Mouse (Mus musculus) Patski (cell line): ENCODE results near the gene Dhodh. TPM values are rescaled to one million over a fixed set of nuclear protein-coding genes. Genes with fewer than 3 reads are reported as not detected.
A peak's percentile ranks its signal among the peaks of the same experiment; 100 is the strongest.

ENCODE experiments used
- ATAC-seq: fragments of 100-300 bp; one replicate; pipeline ENCODE4 v1.8.0; 2021
- CTCF ChIA-PET: fragments of 350-600 bp; sonication (Branson Sonifier 250); formaldehyde crosslinking; loops from one replicate; lab custom pipeline; 2022; ENCODE audit warnings: inconsistent platforms; lab: Charles Lee
- POLR2A ChIA-PET: fragments of 350-600 bp; sonication (Branson Sonifier 250); formaldehyde crosslinking; loops from one replicate; lab custom pipeline; 2022; ENCODE audit warnings: antibody characterized with exemption, inconsistent platforms; lab: Charles Lee
- DNase-seq: peaks from one replicate; pipeline ENCODE4 v3.0.0-alpha.2; 2011; ENCODE audit warnings: low read depth, low spot score
- H3K27me3 ChIP-seq: fragments of 371-371 bp; one replicate; pipeline ENCODE4 v1.5.1; 2021
- CTCF ChIP-seq: fragments of 100-300 bp; IDR thresholded peaks from one replicate; pipeline ENCODE4 v1.5.1; 2021
- in situ Hi-C: fragments of 300-500 bp; cut with MboI; formaldehyde crosslinking; loops from 3 replicates; pipeline ENCODE4 v1.11.1; 2018; ENCODE audit warnings: low pct_unique_long_range_greater_than_20kb, mixed read lengths
- polyA plus RNA-seq: library from polyadenylated mRNA; unstranded; gene quantifications from one replicate; pipeline ENCODE4 v1.2.3, GENCODE M21; 2021

Gene Dhodh
- polyA plus RNA-seq, 1 experiment from 2014 or later, result 14.3 TPM

GRCm38 (mm10) chr8:109586972-109587504 is 21.4 kb downstream of the Dhodh start:
- ATAC-seq (no peak), DNase-seq (no peak)
- TF ChIP-seq CTCF, result no peak
- ChIA-PET CTCF (interaction anchor here (0.8 to 1.7 kb wide), 3 partner anchors 9 to 20 kb away, joined by 3 read pairs; no protein-coding TSS in a partner anchor), POLR2A (no interaction called here)
- in situ Hi-C loops, result no loop called here
- no peaks in the 10 kb centered on the region for H3K27me3 ChIP-seq

DNA sequence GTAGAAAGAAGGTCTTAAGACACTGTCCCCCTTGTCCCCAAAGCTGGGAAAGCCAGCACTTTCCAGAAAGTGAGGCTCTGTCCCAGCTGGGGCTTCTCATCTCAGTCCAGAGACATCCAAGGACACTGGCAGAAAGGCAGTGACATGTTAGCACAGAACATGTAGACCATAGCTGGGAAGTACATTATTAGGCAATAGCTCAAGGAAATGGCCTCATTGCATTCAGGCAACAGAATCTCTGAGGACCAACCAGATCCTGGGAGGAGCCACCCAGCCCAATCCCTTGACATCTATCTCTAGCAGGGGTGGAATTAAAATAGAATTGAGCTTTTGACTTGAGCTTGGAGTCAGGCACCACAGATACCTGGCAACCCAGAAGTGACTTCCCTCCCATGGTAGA is 22.8 kb downstream of the Dhodh start:
- ChIA-PET POLR2A (no interaction called here), CTCF (no interaction called here)
- DNase-seq (no peak), ATAC-seq (no peak)
- H3K27me3 ChIP-seq, result no peaks in the 10 kb centered on the region
- no peak for TF ChIP-seq CTCF
- in situ Hi-C loops, result no loop called here

- ChIA-PET POLR2A (no interaction called here), CTCF (no interaction called here)
- no peak for ATAC-seq
These were observed 23.6 kb downstream of the Dhodh start for GRCm38 (mm10) chr8:109584830-109585229.

DNA sequence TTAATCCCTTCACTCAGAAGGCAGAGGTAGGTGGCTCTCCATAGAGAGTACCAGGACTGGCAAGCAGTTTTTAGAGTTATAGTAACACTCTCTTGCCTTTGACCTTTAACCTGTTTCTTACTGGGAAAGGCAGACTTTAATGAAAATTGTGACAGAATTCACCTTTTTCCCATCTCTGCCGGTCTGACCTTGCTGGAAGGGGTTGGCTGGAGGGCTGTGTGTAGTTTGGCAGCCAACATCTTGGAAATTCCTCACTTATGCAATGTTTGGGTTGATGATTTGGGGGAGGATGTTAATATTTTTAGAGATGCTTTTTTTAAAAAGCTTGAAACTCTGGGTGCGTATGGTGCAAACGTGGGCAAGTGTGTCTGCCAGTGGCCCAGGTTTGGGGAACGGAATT is 24.2 kb downstream of the Dhodh start:
- no peak for DNase-seq
- in situ Hi-C loops, result no loop called here
- ChIA-PET POLR2A (no interaction called here), CTCF (no interaction called here)
- no peak for TF ChIP-seq CTCF
- no peak for ATAC-seq
- no peaks in the 10 kb centered on the region for H3K27me3 ChIP-seq

More at GRCm38 (mm10) chr8:109584830-109585229, 23.6 kb downstream of the Dhodh start:
- no peak for DNase-seq
- in situ Hi-C loops, result no loop called here
- no peak for TF ChIP-seq CTCF
- H3K27me3 ChIP-seq, result no peaks in the 10 kb centered on the region

DNA sequence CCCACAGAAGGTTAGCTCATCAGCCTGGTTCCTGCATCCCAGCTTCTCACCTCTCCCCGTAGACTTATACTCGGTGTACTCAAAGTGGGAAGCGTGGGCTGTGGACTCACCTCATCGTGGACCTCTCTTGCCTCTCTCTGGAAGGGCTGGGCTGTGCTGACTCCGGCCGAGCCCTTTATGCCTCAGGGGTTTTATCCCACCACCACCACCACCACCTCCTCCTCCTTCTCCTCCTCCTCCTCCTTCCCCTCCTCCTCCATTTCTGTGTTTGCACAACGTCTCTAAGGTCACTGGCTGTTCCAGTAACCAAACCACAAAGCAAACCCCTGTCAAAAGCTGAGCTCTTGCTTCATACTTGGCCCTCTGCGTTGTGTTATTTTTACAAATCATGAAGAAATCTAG is 29.6 kb downstream of the Dhodh start, which contains the start of gene Hp:
TSS of gene Hp (minus strand) at position 273 of the 402 bp plus-strand sequence.
- CTCF ChIA-PET, result no interaction called here
- DNase-seq (no peak), ATAC-seq (no peak)
- in situ Hi-C loops, result no loop called here
- POLR2A ChIA-PET, result no interaction called here
- no peak for TF ChIP-seq CTCF
- H3K27me3 ChIP-seq, result no peaks in the 10 kb centered on the region

DNA sequence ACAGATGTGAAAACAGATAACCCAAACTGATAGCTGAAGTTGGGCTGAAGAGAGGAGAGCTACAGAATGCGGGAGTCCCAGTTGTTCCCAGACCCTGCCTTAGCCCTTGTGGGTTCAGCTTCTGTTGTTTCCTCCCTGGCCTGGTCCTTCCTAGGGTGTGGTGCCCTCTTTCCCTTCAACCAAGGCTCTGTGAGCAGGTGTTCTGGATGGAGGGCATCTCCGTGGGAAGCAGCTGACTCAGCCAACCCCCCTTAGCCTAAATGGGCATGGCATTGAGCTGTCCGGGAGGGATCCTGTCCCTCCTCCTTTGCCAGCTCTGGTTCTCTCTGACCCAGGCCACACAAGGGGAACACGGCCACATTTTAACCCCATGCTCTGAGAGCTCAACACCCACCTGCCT is 32.2 kb downstream of the Dhodh start:
- POLR2A ChIA-PET, result no interaction called here
- H3K27me3 ChIP-seq, result no peaks in the 10 kb centered on the region
- CTCF ChIA-PET, result no interaction called here
- ATAC-seq (no peak), DNase-seq (no peak)
- in situ Hi-C loops, result no loop called here
- no peak for TF ChIP-seq CTCF

GRCm38 (mm10) chr8:109571139-109571538 is 37.3 kb downstream of the Dhodh start:
- TF ChIP-seq CTCF, result no peak
- ChIA-PET POLR2A (no interaction called here), CTCF (interaction anchor here (1.5 kb wide), 1 partner anchor 25 kb away, joined by 4 read pairs; no protein-coding TSS in a partner anchor)
- in situ Hi-C loops, result no loop called here
- ATAC-seq (no peak), DNase-seq (no peak)
- no peaks in the 10 kb centered on the region for H3K27me3 ChIP-seq

- ATAC-seq, result peak; percentile 100
- POLR2A ChIA-PET, result interaction anchor here (0.6 to 1.2 kb wide), 3 partner anchors 9 to 1984 kb away, joined by 3 read pairs; no protein-coding TSS in a partner anchor
- in situ Hi-C loops, result no loop called here
- H3K27me3 ChIP-seq, result no peaks in the 10 kb centered on the region
- CTCF ChIA-PET, result no interaction called here
- peak; percentile 97 for DNase-seq
- no peak for TF ChIP-seq CTCF
These were observed 42.8 kb downstream of the Dhodh start, which contains the start of the genes Dhx38 and Txnl4b for GRCm38 (mm10) chr8:109565498-109566333. Gene Dhx38 (minus strand): TSS chr8:109565861. Gene Txnl4b (plus strand): TSS chr8:109565892.

GRCm38 (mm10) chr8:109564766-109565165 is 43.7 kb downstream of the Dhodh start:
- no peak for ATAC-seq
- no peaks in the 10 kb centered on the region for H3K27me3 ChIP-seq
- no peak for DNase-seq
- TF ChIP-seq CTCF, result no peak
- ChIA-PET CTCF (no interaction called here), POLR2A (no interaction called here)
- in situ Hi-C loops, result no loop called here

DNA sequence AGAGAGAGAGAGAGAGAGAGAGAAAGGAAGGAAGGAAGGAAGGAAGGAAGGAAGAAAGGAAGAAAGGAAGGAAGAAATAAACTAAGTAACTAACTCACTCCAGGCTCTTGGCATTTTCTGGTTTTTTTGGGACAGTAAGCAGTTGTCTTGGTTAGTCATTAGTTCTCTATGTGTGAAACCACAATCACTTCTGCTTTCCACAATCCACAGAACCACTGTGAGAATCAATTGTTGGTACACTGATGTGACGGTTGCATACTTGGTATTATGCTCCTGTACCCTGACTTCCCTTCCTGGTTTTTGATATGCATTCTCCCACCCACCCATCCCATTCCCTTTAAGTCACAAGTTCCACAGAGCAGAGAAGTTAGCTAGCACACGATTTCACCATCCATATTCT is 44.6 kb downstream of the Dhodh start:
- no peak for DNase-seq
- no peak for ATAC-seq
- in situ Hi-C loops, result no loop called here
- CTCF ChIA-PET, result no interaction called here
- POLR2A ChIA-PET, result no interaction called here
- TF ChIP-seq CTCF, result no peak
- no peaks in the 10 kb centered on the region for H3K27me3 ChIP-seq

DNA sequence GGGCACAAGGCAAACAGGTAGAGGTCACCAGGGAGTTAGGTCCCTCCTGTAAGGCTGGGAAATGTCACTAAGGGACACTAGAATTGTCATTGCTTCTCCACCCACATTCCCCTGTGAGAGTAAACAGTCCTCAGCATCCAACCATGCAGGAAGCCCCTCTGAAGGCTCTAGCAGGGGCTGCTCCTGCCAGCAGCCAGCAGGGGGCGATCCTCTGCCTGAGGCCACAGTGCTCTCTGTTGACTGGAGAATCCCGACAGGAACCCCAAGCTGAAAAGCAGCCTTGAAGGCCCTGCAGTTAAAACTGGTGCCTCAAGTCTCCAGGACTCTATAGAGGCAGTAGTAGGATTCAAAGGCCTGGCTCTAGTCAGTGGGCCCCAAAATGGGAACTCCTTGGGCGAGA is 56.8 kb downstream of the Dhodh start:
- CTCF ChIA-PET, result interaction anchor here (0.9 to 1.2 kb wide), 3 partner anchors 8 to 15 kb away, joined by 3 to 4 read pairs (median 3); no protein-coding TSS in a partner anchor
- H3K27me3 ChIP-seq, result no peaks in the 10 kb centered on the region
- DNase-seq (no peak), ATAC-seq (peak; percentile 32)
- TF ChIP-seq CTCF, result no peak
- POLR2A ChIA-PET, result interaction anchor here (1.2 kb wide), 1 partner anchor 9 kb away, joined by 3 read pairs; no protein-coding TSS in a partner anchor
- in situ Hi-C loops, result no loop called here
